Comparison of ENCODE assay signal across 8 mouse cellular contexts in the genomic region with DNA sequence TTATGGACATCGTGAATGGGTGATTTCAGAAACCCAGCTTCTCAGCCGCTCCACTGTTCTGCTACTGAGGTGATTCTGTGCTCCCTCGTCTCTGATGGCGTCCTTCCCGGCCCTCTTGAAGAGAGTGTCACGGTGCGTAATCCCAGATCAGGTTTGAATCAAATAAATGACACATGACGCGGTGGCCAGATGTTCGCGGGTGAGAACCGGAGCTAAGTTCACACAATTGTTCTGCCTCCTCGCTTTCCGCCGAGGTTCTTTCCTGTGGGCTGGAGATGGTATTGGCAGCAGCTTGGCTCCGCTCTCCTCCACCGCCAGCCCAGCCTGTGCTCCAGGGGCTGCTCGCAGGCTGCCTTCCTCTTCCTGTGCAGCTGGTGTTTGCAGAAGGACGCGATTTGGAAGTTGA.
A peak's percentile ranks its signal among the peaks of the same experiment; 100 is the strongest.
DNase-seq lines count a peak whose midpoint lies in the region; ATAC-seq lines count a peak whose summit lies in the region.

No protein-coding gene starts in this region.

- H3K27me3 ChIP-seq in neural tube, embryonic 11.5 days (ENCODE audit: control insufficient read depth, insufficient read depth, low read length) = no peaks in the 10 kb centered on the region
- H3K27me3 ChIP-seq in heart, embryonic 14.5 days (ENCODE audit: control insufficient read depth, insufficient read depth, low read length) = no peaks in the 10 kb centered on the region
- no peaks in the 10 kb centered on the region for H3K27me3 ChIP-seq in kidney, embryonic 14.5 days (ENCODE audit: control insufficient read depth, insufficient read depth, low read length)
- H3K27me3 ChIP-seq in liver, embryonic 15.5 days = peaks cover 26% of the 10 kb centered on the region

- 70% methylated on average over 20 of the region's 20 CpGs for WGBS in neural tube, embryonic 11.5 days
- WGBS in heart, embryonic 14.5 days = 40% methylated on average over 20 of the region's 20 CpGs
- WGBS in kidney, embryonic 14.5 days = 40% methylated on average over 20 of the region's 20 CpGs
- 7% methylated on average over 20 of the region's 20 CpGs for WGBS in liver, embryonic 15.5 days (ENCODE audit: insufficient replicate concordance)

- H3K4me2 ChIP-seq in neural tube, embryonic 11.5 days (ENCODE audit: low read depth) = no peak overlapping the region
- H3K4me2 ChIP-seq in heart, embryonic 14.5 days (ENCODE audit: low read length) = peak overlapping the region; percentile 51
- peak overlapping the region; percentile 32 for H3K4me2 ChIP-seq in kidney, embryonic 14.5 days (replicated peaks; ENCODE audit: low read depth, low read length)
- H3K4me2 ChIP-seq in liver, embryonic 15.5 days = peak overlapping the region; percentile 54

- DNase-seq in neural tube, embryonic 11.5 days (ENCODE audit: low spot score) = peak; percentile 43
- no peak for DNase-seq in neural tube, embryonic 10.5 days (ENCODE audit: extremely low spot score, low spot score)
- peak; percentile 56 for DNase-seq in embryo, embryonic 11 days
- peak; percentile 9 for DNase-seq in naive thymus-derived CD4-positive, alpha-beta T cell, adult 2 months (ENCODE audit: low read depth)
- no peak for DNase-seq in adipocyte (ENCODE audit: low spot score)

- no peak overlapping the region for H3K9ac ChIP-seq in neural tube, embryonic 11.5 days (ENCODE audit: low read length)
- 0 out of 2 replicates have a peak overlapping the region, but pooled peaks have one; percentile 11 for H3K9ac ChIP-seq in heart, embryonic 14.5 days (ENCODE audit: low read length)
- no peak overlapping the region for H3K9ac ChIP-seq in kidney, embryonic 14.5 days (ENCODE audit: low read depth, low read length)
- H3K9ac ChIP-seq in liver, embryonic 15.5 days = no peak overlapping the region

- no peaks in the 10 kb centered on the region for H3K9me3 ChIP-seq in neural tube, embryonic 11.5 days (ENCODE audit: control insufficient read depth, low read length)
- H3K9me3 ChIP-seq in heart, embryonic 14.5 days (ENCODE audit: control insufficient read depth, low read length) = no peaks in the 10 kb centered on the region
- H3K9me3 ChIP-seq in kidney, embryonic 14.5 days (ENCODE audit: control insufficient read depth, low read length) = no peaks in the 10 kb centered on the region
- no peaks in the 10 kb centered on the region for H3K9me3 ChIP-seq in liver, embryonic 15.5 days (replicated peaks)

- H3K4me1 ChIP-seq in neural tube, embryonic 11.5 days (ENCODE audit: control insufficient read depth, insufficient read depth, low read length) = no peaks in the 10 kb centered on the region
- peaks cover 0 to 3% of the 10 kb centered on the region in 2 experiments; a peak in 1 of 4 replicates for H3K4me1 ChIP-seq in heart, embryonic 14.5 days (ENCODE audit: control insufficient read depth in 2 of 2, insufficient read depth in 2 of 2, low read length in 2 of 2)
- 0 out of 2 replicates have a peak, but pooled peaks cover 4% of the 10 kb centered on the region for H3K4me1 ChIP-seq in kidney, embryonic 14.5 days (ENCODE audit: control insufficient read depth, insufficient read depth, low read length)
- peaks cover 14% of the 10 kb centered on the region for H3K4me1 ChIP-seq in liver, embryonic 15.5 days (replicated peaks)

- H3K4me3 ChIP-seq in neural tube, embryonic 11.5 days (ENCODE audit: low read depth, low read length) = no peak overlapping the region
- peak overlapping the region; percentile 9 to 17; a peak in 3 of 4 replicates for H3K4me3 ChIP-seq in heart, embryonic 14.5 days (ENCODE audit: control insufficient read depth in 1 of 2, insufficient read depth in 1 of 2, low read depth in 1 of 2, low read length in 2 of 2)
- H3K4me3 ChIP-seq in kidney, embryonic 14.5 days (ENCODE audit: low read length) = no peak overlapping the region
- H3K4me3 ChIP-seq in liver, embryonic 15.5 days (replicated peaks) = peak overlapping the region; percentile 22

- H3K36me3 ChIP-seq in neural tube, embryonic 11.5 days (ENCODE audit: control insufficient read depth, insufficient read depth, low read length) = no peaks in the 10 kb centered on the region
- no peaks in the 10 kb centered on the region for H3K36me3 ChIP-seq in heart, embryonic 14.5 days (ENCODE audit: control insufficient read depth, insufficient read depth, low read length)
- H3K36me3 ChIP-seq in kidney, embryonic 14.5 days (ENCODE audit: control insufficient read depth, insufficient read depth, low read length) = no peaks in the 10 kb centered on the region
- no peaks in the 10 kb centered on the region for H3K36me3 ChIP-seq in liver, embryonic 15.5 days (replicated peaks)

- H3K27ac ChIP-seq in neural tube, embryonic 11.5 days (ENCODE audit: low read depth, low read length) = no peak overlapping the region
- peak overlapping the region; percentile 55 to 80 for H3K27ac ChIP-seq in heart, embryonic 14.5 days (replicated peaks in 1 of 2; ENCODE audit: control insufficient read depth in 1 of 2, insufficient read depth in 1 of 2, low read depth in 2 of 2, low read length in 2 of 2)
- H3K27ac ChIP-seq in kidney, embryonic 14.5 days (ENCODE audit: low read depth, low read length) = peak overlapping the region; percentile 81; the same call in 1 of the 2 replicates
- no peak overlapping the region for H3K27ac ChIP-seq in liver, embryonic 15.5 days (replicated peaks)

- ATAC-seq in neural tube, embryonic 11.5 days (ENCODE audit: insufficient read depth, low FRiP score, low TSS enrichment) = no peak
- ATAC-seq in heart, embryonic 14.5 days (ENCODE audit: insufficient number of reproducible peaks, insufficient read depth, low FRiP score, low read depth) = 0 out of 2 replicates have a peak, but pooled peaks have one; percentile 34
- peak; percentile 58; the same call in 1 of the 2 replicates for ATAC-seq in kidney, embryonic 14.5 days (ENCODE audit: low FRiP score, low TSS enrichment)
- no peak for ATAC-seq in liver, embryonic 15.5 days (ENCODE audit: insufficient read depth)

Comparison
In these comparisons a context has a peak if more than half of its experiments do, and no peak if none do; other contexts are left out.
1. DNase-seq: peak in neural tube, embryonic 11.5 days (single experiment), embryo, embryonic 11 days (single experiment) and naive thymus-derived CD4-positive, alpha-beta T cell, adult 2 months (single experiment); none in neural tube, embryonic 10.5 days (single experiment) and adipocyte (single experiment).
2. ATAC-seq: peak in heart, embryonic 14.5 days (single experiment) and kidney, embryonic 14.5 days (single experiment); none in neural tube, embryonic 11.5 days (single experiment) and liver, embryonic 15.5 days (single experiment).
3. H3K27ac ChIP-seq: peak in heart, embryonic 14.5 days (2 of 2) and kidney, embryonic 14.5 days (single experiment); none in neural tube, embryonic 11.5 days (single experiment) and liver, embryonic 15.5 days (single experiment).
4. H3K4me3 ChIP-seq: peak in heart, embryonic 14.5 days (2 of 2) and liver, embryonic 15.5 days (single experiment); none in neural tube, embryonic 11.5 days (single experiment) and kidney, embryonic 14.5 days (single experiment).